Mouse (Mus musculus) lung, postnatal 14 days (tissue): ENCODE data around the gene Slc22a7.
A peak's percentile ranks its signal among the peaks of the same experiment; 100 is the strongest.

ENCODE experiments used
- DNase-seq: peaks from one replicate; pipeline ENCODE4 v3.0.0; 2021

Slc22a7 gene

DNA sequence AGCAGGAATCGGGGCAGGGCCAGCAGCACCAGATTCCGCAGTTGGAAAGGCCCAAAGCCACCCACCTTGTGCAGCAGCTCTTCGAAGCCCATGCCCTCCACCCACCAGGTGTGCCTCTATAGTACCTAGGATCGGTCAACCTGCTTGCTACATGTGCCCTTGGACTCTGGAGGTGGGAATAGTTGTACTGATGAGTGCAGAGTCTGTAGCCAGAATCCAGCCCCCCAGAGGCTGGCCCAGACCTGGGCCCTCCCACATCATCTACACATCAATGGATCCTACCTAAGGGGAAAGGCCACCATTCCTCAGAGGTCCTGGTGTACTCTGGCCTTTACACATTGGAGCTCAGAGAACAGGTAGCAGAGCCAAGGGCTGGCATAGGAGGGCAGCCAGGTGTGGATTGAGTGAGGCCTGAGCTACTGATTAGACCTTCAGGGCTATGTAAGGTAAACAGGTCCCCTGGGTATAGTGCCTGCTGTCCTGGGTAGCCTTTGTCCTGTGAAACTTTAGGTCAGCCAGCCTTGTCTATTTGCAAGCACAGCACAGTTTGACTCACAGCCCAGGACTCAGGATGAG is at the start of gene Slc22a7:
Gene Slc22a7, minus strand, starts transcription at position 160 of the 576 bp plus-strand sequence.
- DNase-seq: no peak

DNA sequence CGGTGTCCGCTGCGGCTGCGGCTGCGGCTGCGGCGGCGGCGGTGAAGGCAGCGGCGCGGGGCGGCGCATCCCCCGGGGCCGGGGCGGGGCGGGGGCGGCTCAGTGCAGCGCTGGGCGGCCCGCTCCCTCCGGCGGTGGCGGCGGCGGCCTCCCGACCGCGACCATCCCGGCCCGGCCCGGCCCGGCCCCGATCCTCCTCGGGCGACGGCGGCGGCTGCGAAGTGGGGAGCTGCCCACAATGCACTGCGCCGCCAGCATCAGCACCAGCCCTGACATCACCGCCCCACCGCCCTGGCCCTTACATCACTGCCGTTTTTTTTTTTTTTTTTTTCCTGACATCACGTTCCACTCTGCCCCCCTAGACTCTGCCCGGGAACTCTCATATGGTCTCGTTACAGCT is 49.2 kb upstream of the Slc22a7 start, which contains the start of gene Ttbk1:
Gene Ttbk1, minus strand, starts transcription at position 245 of the 400 bp plus-strand sequence.
- DNase-seq: no peak

- no peak for DNase-seq
These were observed 48.7 kb upstream of the Slc22a7 start for GRCm38 (mm10) chr17:46486995-46487394.

- DNase-seq: no peak
These were observed 46.2 kb upstream of the Slc22a7 start for GRCm38 (mm10) chr17:46484461-46484875.

- DNase-seq: no peak
These were observed 45.8 kb upstream of the Slc22a7 start for GRCm38 (mm10) chr17:46484021-46484431.

GRCm38 (mm10) chr17:46483561-46484001 is 45.3 kb upstream of the Slc22a7 start:
- no peak for DNase-seq

GRCm38 (mm10) chr17:46477286-46477685 is 39.0 kb upstream of the Slc22a7 start:
- no peak for DNase-seq

DNA sequence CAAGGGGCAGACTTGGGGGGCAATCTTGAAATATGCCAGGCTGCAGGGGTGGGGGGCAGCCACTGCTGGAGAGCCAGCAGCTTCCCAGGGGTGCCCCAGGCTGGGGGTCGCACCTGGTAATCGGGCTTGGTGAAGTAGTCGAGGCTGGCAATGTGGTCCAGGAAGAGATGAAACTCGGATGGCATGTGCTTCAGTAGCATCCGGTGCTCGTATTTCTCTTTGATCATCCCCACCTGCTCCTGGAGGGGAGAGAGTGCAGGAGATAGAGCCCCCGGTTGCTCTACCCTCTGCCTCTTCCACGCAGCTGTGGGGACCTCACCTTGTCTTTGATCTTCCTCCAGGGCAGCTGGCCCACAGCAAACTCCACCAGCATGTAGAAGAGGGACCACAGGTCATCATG is 38.3 kb upstream of the Slc22a7 start:
- no peak for DNase-seq

- no peak for DNase-seq
These were observed 29.6 kb upstream of the Slc22a7 start for GRCm38 (mm10) chr17:46467830-46468229.

GRCm38 (mm10) chr17:46462226-46462625 is 24.0 kb upstream of the Slc22a7 start:
- no peak for DNase-seq

DNA sequence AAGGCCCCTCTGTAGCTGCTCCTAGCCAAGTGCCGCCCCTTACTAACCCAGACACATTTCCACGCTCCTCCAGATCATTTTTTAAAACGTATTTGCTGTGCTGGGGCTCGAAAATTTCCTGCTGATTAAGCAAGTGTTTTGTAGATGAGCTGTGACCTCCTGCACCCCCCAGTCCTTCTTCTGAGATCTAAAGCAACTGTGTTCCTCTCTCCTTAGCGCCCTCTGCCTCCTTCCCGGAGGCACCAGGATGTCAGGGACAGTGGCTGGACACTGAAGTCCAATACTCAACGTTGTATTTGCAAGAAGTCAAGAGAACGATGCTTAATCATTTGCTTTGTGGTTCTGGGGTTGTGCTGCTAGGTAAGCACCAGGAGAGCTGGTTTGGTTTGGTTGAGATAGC is 23.1 kb upstream of the Slc22a7 start:
- no peak for DNase-seq

GRCm38 (mm10) chr17:46460673-46461072 is 22.4 kb upstream of the Slc22a7 start:
- no peak for DNase-seq

DNA sequence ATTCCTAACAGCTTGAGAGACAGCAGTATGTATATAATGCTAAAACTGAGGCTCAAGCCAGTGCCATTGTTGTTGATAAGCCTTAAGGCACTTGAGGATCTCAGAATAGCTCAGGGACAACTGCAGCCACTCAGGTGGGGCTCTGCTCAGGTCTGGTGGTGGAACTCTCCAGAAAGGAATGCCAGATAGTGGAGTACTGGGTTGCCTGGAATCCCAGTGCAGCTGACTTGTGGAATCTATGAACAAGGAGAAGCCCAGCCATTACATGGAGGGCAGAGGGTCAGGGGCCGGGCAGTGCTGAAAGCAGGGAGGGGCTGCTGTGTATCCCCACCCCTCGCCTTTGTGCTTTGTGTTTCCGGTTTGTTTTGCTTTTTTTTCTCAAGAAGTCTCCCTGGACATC is 20.2 kb upstream of the Slc22a7 start:
- DNase-seq: no peak

DNA sequence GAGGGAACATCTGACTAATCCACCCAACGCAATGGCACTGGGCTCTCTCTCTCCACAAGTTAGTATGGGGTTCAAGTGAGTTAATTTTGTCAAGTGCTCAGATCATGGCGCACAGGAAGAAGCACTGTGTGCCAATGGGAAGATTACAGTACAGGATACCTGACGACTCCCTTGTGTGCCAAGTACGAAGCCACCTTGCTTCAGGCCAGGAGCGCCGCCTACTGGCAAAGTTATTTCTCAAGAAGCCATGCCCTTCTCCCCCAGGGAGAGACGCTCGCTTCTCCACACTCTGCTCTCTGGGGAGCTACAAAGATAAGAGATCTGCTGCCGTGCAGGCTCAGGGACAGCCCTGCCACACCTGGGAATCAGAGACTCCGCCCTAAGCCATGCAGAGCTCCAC is 19.5 kb upstream of the Slc22a7 start:
- peak; percentile 57 for DNase-seq

DNA sequence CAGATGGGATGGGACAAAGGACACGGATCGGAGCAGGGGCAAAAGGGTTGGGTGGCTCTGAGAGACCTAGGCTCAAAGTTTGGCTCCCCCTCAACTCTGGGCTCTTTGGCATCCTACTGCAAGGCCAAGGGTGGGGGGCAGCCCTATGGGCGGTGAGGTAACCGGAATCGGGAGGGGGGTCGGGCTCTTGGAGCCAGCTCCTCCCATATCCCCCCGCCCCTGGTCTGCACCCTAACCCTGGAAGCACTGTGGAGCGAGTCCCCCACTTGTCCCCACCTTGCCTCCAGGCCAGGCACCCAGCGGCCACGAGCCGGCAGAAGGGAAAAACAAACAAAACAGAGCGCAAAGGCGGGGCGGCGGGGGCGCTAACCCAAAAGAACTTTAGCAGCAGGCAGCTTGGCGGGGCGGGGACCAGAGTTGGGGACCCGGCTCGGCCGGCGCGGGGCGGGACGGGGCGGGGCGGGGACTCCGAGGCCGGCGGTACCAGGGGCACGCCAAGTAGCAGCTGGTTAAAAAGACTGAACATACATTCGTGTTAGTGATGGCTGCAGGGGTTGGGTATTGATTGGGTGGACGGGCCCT is 16.9 kb upstream of the Slc22a7 start:
- DNase-seq: peak; percentile 48

GRCm38 (mm10) chr17:46454539-46454938 is 16.3 kb upstream of the Slc22a7 start:
- no peak for DNase-seq

DNA sequence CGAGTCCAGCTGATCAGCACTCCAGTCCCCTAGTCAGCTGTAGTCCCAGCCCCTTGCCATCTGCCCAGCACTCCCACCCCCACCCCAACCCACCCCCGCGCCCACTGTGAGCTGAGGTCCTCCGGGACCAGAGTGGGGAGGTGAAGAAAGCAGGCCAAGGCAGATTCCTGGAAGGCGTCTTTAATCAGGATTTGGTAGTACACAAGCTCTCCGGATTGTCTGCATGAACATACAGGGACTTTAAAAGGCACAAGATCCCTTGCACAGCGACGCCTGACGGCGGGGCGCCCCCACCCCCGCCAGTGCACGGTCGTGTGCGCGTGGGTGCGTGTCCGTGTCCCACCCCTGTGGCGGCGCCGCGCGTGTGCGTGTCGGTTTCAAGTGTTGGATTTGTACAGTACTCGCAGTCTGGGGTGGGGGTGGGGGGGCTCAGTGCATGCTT is 15.7 kb upstream of the Slc22a7 start:
- no peak for DNase-seq

- no peak for DNase-seq
These were observed 15.2 kb upstream of the Slc22a7 start for GRCm38 (mm10) chr17:46453302-46453948.

DNA sequence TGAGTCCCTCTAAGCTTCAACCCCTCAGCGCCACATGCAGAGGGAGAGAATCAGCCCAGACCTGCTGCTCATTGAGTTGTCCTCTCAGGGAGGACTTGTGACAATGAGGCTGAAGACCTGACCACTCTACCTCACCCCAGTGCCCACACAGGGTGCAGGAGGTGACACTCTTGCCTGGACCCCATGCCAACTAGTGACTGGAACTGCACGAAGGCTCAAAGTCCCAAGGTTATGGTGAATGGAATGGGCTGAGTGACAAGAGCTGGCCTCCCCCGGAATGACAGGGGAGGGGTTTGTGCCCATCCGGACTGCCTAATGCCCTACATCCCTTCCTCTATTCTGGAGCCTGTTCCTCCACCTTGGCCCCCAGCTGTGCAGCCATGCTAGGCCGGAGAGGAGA is 14.4 kb upstream of the Slc22a7 start:
- no peak for DNase-seq

GRCm38 (mm10) chr17:46446264-46446663 is 8.0 kb upstream of the Slc22a7 start:
- no peak for DNase-seq

GRCm38 (mm10) chr17:46444839-46445579 is 6.8 kb upstream of the Slc22a7 start:
- DNase-seq: no peak

GRCm38 (mm10) chr17:46439176-46439575 is 919 bp upstream of the Slc22a7 start:
- no peak for DNase-seq

DNA sequence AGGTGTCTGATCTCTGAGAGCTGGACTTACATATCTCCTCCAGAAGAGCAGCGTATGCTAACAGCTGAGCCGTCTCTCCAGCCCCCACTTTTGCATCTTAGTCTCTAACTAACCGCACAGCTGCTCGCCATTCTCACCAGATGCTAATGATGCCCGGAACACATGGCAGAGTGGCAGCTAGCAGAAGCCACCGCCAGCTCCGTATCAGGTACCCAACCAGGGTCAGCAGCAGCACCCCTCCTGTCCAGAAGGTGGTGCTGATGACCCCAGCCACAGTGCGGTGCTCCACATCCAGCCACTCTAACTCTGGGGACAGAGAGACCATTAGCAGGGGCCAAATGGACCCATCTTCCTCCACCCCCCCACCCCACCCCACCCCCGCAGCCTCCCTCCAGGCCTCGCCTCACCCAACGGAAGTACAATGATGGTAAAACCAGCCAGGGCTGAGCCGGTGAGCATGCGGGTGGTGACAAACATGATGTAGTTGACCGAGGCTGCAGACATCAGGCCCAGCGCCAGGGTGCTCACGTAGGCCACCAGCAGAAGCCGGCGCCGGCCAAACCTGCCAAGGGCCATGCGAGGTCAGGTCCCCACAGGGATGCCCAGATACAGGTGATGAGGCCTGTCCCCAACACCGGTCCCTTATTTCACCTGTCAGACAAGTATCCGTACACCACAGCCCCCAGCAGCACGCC is 1.4 kb downstream of the Slc22a7 start:
- no peak for DNase-seq
